Mouse (Mus musculus) liver, embryonic 12.5 days (tissue): Measurements from ENCODE around the gene Nme9. TPM values are rescaled to one million over a fixed set of nuclear protein-coding genes. Genes with fewer than 3 reads are reported as not detected.

Experiments used
- ATAC-seq: fragments of 200-750 bp; cut with Nextera tagmentation; 2 replicates; pipeline ENCODE4 v1.8.0; 2017; ENCODE audit warnings: moderate number of reproducible peaks, mild to moderate bottlenecking, moderate library complexity
- H3K27ac ChIP-seq: fragments of 300-500 bp; sonication (generic); 2 replicates; pipeline ENCODE4 v1.5.1; 2016; ENCODE audit warnings: mild to moderate bottlenecking
- H3K27me3 ChIP-seq: fragments of 300-500 bp; sonication (generic); replicated peaks from 2 replicates; pipeline ENCODE4 v1.6.1; 2016; ENCODE audit warnings: mild to moderate bottlenecking, moderate library complexity
- H3K36me3 ChIP-seq: fragments of 300-500 bp; sonication (generic); 2 replicates; pipeline ENCODE4 v1.6.1; 2016; ENCODE audit warnings: mild to moderate bottlenecking, moderate library complexity
- H3K4me1 ChIP-seq: fragments of 300-500 bp; sonication (generic); 2 replicates; pipeline ENCODE4 v1.6.1; 2016
- H3K4me2 ChIP-seq: fragments of 300-500 bp; sonication (generic); 2 replicates; pipeline ENCODE4 v1.6.1; 2016; ENCODE audit warnings: mild to moderate bottlenecking, moderate library complexity
- H3K4me3 ChIP-seq: fragments of 300-500 bp; sonication (generic); 2 replicates; pipeline ENCODE4 v1.5.1; 2016; ENCODE audit warnings: mild to moderate bottlenecking, moderate library complexity
- H3K9ac ChIP-seq: fragments of 300-500 bp; sonication (generic); 2 replicates; pipeline ENCODE4 v1.6.1; 2016; ENCODE audit warnings: mild to moderate bottlenecking, moderate library complexity
- H3K9me3 ChIP-seq: fragments of 300-500 bp; sonication (generic); replicated peaks from 2 replicates; pipeline ENCODE4 v1.6.1; 2016; ENCODE audit warnings: mild to moderate bottlenecking, moderate library complexity
- WGBS: fragments of 180-500 bp; shearing (Covaris S2); methylation state at CpG from one replicate; pipeline ENCODE4 v1.1.7; 2016; ENCODE audit not compliant: insufficient replicate concordance; 5-methylcytosine and 5-hydroxymethylcytosine counted together
- polyA plus RNA-seq: library from polyadenylated mRNA; unstranded; fragments of >200 nt; fragmentation: Nextera tagmentation; extraction: Ambion mirVana; gene quantifications from 2 replicates; pipeline ENCODE4 v1.2.1, GENCODE M21; 2016

Gene Nme9
- polyA plus RNA-seq, 1 experiment from 2014 or later, result not detected

DNA sequence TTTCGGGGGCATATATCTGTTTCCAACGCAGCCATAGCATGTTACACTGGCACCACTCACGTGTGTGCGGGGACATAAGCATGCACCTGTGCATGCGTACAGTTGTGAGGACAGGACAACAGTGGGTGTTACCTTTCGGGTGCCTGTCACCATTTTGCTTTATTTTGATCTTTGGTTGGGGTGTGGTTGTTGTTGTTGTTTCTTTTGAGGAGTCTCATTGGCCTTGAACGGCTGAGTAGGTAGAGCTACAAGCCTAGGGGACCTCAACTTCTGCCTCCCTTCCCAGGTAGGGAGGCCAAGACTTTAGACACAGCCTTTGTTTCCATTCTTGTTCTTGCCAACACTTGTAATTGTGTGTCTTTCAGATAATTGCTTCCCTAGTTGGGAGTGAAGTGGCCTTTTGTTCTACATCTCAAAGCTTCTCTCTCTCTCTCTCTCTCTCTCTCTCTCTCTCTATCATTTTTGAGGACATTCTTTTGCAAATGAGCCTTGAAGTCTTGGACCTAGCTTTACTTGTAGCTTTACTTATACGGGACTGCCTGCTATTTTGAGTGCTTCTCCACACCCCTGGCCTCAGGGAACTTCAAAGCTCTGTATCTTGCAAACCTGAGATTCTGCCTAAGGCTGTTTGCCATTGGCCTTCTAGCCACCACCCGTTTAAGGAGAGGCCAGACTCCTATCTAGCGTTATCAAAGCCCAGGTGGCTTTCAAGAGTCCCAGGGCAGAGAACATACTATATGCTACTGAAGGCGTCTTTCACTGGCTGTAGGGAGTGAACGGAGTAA, 13.3 kb upstream of the Nme9 start:
- 59% methylated on average over 12 of the region's 12 CpGs for WGBS
- Histone ChIP-seq H3K36me3 (no peaks in the 10 kb centered on the region), H3K4me3 (no peak overlapping the region), H3K27ac (no peak overlapping the region), H3K4me1 (peaks cover 14% of the 10 kb centered on the region), H3K4me2 (no peak overlapping the region), H3K9me3 (no peaks in the 10 kb centered on the region), H3K9ac (no peak overlapping the region), H3K27me3 (peaks cover 67% of the 10 kb centered on the region)
- ATAC-seq, result no peak

- Histone ChIP-seq H3K27me3 (peaks cover 65% of the 10 kb centered on the region), H3K4me3 (no peak overlapping the region), H3K4me2 (no peak overlapping the region), H3K9me3 (no peaks in the 10 kb centered on the region), H3K27ac (no peak overlapping the region), H3K4me1 (0 out of 2 replicates have a peak, but pooled peaks cover 11% of the 10 kb centered on the region), H3K9ac (no peak overlapping the region), H3K36me3 (no peaks in the 10 kb centered on the region)
- 62% methylated on average over 8 of the region's 8 CpGs for WGBS
- no peak for ATAC-seq
Observed at GRCm38 (mm10) chr9:99439064-99439463, 12.2 kb upstream of the Nme9 start.

- no peak overlapping the region for H3K4me3 ChIP-seq
- no peak overlapping the region for H3K9ac ChIP-seq
- no peaks in the 10 kb centered on the region for H3K9me3 ChIP-seq
- no peak overlapping the region for H3K27ac ChIP-seq
- peaks cover 56% of the 10 kb centered on the region for H3K27me3 ChIP-seq
- no peaks in the 10 kb centered on the region for H3K36me3 ChIP-seq
- WGBS, result 61% methylated on average over 5 of the region's 5 CpGs
- H3K4me1 ChIP-seq, result no peaks in the 10 kb centered on the region
- ATAC-seq, result no peak
- no peak overlapping the region for H3K4me2 ChIP-seq
Observed at GRCm38 (mm10) chr9:99440941-99441340, 10.3 kb upstream of the Nme9 start.

DNA sequence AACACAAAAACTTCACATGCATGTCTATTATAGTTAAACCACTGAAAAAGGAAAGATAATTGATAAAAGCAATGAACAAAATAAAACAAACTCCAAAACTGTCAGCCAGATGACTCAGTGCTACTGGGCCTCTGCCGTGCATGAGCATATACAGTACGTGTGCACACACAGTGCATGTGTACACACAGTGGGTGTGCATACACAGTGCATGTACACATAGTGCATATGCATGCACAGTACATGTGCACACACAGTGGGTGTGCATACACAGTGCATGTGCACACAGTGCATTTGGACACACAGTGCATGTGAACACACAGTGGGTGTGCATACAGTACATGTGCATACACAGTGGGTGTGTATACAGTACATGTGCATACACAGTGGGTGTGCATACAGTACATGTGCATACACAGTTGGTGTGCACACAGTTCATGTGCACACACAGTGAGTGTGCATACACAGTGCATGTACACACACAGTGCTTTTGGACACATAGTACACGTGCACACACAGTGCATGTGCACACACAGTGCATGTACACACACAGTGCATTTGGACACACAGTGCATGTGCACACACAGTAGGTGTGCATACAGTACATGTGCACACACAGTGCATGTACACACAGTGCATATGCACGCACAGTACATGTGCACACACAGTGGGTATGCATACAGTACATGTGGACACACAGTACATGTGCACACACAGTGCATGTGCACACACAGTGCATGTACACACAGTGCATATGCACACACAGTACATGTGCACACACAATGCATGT, 9.4 kb upstream of the Nme9 start:
- Histone ChIP-seq H3K27ac (no peak overlapping the region), H3K9me3 (no peaks in the 10 kb centered on the region), H3K9ac (no peak overlapping the region), H3K4me3 (no peak overlapping the region), H3K27me3 (peaks cover 47% of the 10 kb centered on the region), H3K4me1 (no peaks in the 10 kb centered on the region), H3K36me3 (no peaks in the 10 kb centered on the region), H3K4me2 (no peak overlapping the region)
- ATAC-seq, result peak; percentile 46; the same call in 1 of the 2 replicates
- WGBS, result 74% methylated on average over 4 of the region's 4 CpGs

GRCm38 (mm10) chr9:99444590-99445178, 6.6 kb upstream of the Nme9 start:
- no peak for ATAC-seq
- 24% methylated on average over 8 of the region's 8 CpGs for WGBS
- Histone ChIP-seq H3K36me3 (no peaks in the 10 kb centered on the region), H3K4me2 (no peak overlapping the region), H3K27ac (no peak overlapping the region), H3K9ac (no peak overlapping the region), H3K4me3 (no peak overlapping the region), H3K4me1 (no peaks in the 10 kb centered on the region), H3K27me3 (peaks cover 21% of the 10 kb centered on the region), H3K9me3 (no peaks in the 10 kb centered on the region)

DNA sequence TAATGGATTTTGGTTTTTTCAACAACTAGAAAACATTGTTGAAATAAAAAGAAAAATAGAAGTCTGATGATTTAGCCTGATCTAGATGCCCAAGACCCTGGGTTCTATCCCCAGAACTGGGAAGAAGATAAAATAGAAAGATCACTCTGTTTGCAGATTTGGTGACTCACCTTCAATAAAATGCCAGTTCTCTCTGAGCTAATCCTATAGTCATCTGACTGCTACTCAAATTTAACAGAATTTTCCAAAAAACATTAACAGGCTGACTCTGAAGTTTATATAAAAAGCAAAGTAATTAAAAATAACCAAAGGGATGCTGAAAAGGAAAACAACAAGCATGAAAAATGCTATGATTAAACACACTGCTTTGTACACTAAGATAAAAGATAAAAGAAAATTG, 5.0 kb upstream of the Nme9 start:
- Histone ChIP-seq H3K4me2 (no peak overlapping the region), H3K4me3 (no peak overlapping the region), H3K27ac (no peak overlapping the region), H3K9ac (no peak overlapping the region), H3K36me3 (no peaks in the 10 kb centered on the region), H3K27me3 (peaks cover 26% of the 10 kb centered on the region), H3K4me1 (no peaks in the 10 kb centered on the region), H3K9me3 (no peaks in the 10 kb centered on the region)
- ATAC-seq, result no peak

- Histone ChIP-seq H3K27ac (no peak overlapping the region), H3K4me2 (no peak overlapping the region), H3K9ac (no peak overlapping the region)
Observed at GRCm38 (mm10) chr9:99447323-99447722, 4.0 kb upstream of the Nme9 start.

GRCm38 (mm10) chr9:99449886-99450647, 1.2 kb upstream of the Nme9 start:
- Histone ChIP-seq H3K4me1 (no peaks in the 10 kb centered on the region), H3K4me3 (no peak overlapping the region), H3K9me3 (no peaks in the 10 kb centered on the region), H3K4me2 (no peak overlapping the region), H3K27me3 (peaks cover 44% of the 10 kb centered on the region), H3K27ac (no peak overlapping the region), H3K36me3 (no peaks in the 10 kb centered on the region), H3K9ac (no peak overlapping the region)
- 31% methylated on average over 9 of the region's 9 CpGs for WGBS
- no peak for ATAC-seq

More at GRCm38 (mm10) chr9:99447323-99447722, 4.0 kb upstream of the Nme9 start:
- Histone ChIP-seq H3K4me1 (no peaks in the 10 kb centered on the region), H3K36me3 (no peaks in the 10 kb centered on the region), H3K4me3 (no peak overlapping the region), H3K27me3 (peaks cover 32% of the 10 kb centered on the region), H3K9me3 (no peaks in the 10 kb centered on the region)
- WGBS, result 67% methylated on average over 3 of the region's 3 CpGs
- no peak for ATAC-seq

- H3K27me3 ChIP-seq, result peaks cover 45% of the 10 kb centered on the region
- H3K36me3 ChIP-seq, result no peaks in the 10 kb centered on the region
- H3K9me3 ChIP-seq, result no peaks in the 10 kb centered on the region
- H3K4me2 ChIP-seq, result no peak overlapping the region
- H3K9ac ChIP-seq, result no peak overlapping the region
- no peaks in the 10 kb centered on the region for H3K4me1 ChIP-seq
- no peak for ATAC-seq
- 74% methylated on average over 4 of the region's 4 CpGs for WGBS
- no peak overlapping the region for H3K27ac ChIP-seq
- no peak overlapping the region for H3K4me3 ChIP-seq
Observed at GRCm38 (mm10) chr9:99454211-99454610, 2.9 kb downstream of the Nme9 start.

- Histone ChIP-seq H3K27ac (no peak overlapping the region), H3K4me3 (no peak overlapping the region), H3K4me1 (no peaks in the 10 kb centered on the region), H3K4me2 (no peak overlapping the region), H3K9me3 (no peaks in the 10 kb centered on the region), H3K27me3 (peaks cover 25% of the 10 kb centered on the region), H3K9ac (no peak overlapping the region), H3K36me3 (no peaks in the 10 kb centered on the region)
- WGBS, result 30% methylated on average over 12 of the region's 12 CpGs
- no peak for ATAC-seq
Observed at GRCm38 (mm10) chr9:99458529-99459208, 7.4 kb downstream of the Nme9 start.

DNA sequence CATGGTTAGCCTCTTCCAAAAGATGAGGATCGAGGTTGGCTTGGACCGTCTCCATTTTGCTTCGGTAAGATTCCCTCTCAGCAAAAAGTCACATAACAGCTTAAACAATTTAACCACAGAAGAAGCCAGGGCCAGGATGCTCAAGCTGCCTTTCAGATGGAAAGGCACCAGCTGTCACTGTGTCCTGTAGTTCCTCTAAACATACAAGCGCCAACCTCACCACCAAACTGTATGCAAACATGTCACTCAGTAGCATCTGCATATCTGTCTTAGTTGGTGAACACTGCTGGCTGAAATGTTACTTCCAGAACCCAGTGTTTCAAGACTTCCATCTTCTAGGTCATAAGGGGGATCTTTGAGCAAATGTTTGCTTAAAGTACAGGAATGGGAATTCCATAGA, 8.5 kb downstream of the Nme9 start:
- ATAC-seq, result no peak
- whole genome bisulfite sequencing, result 82% methylated on average over 4 of the region's 4 CpGs
- no peaks in the 10 kb centered on the region for H3K4me1 ChIP-seq
- H3K27me3 ChIP-seq, result peaks cover 21% of the 10 kb centered on the region; the same call in 1 of the 2 replicates
- no peak overlapping the region for H3K9ac ChIP-seq
- no peak overlapping the region for H3K4me2 ChIP-seq
- H3K4me3 ChIP-seq, result no peak overlapping the region
- no peaks in the 10 kb centered on the region for H3K9me3 ChIP-seq
- no peaks in the 10 kb centered on the region for H3K36me3 ChIP-seq
- H3K27ac ChIP-seq, result no peak overlapping the region
